Mouse (Mus musculus) lung, adult 2 months (tissue): ENCODE results near the gene Eya4.

Experiments used
- CTCF ChIP-seq: fragments of 200-500 bp; IDR thresholded peaks from 2 replicates; pipeline ENCODE4 v1.5.1; 2011; ENCODE audit warnings: mild to moderate bottlenecking, low read length, control low read depth; ENCODE audit not compliant: insufficient read depth
- POLR2A ChIP-seq: fragments of 200-500 bp; IDR thresholded peaks from 2 replicates; pipeline ENCODE4 v1.6.1; 2011; ENCODE audit warnings: low read depth, mild to moderate bottlenecking, control low read depth, low read length, borderline replicate concordance; ENCODE audit errors: extremely low read depth

GRCm38 (mm10) chr10:23127947-23128346 lies 222.6 kb downstream of the Eya4 start:
- TF ChIP-seq POLR2A (no peak), CTCF (no peak)
